Mouse (Mus musculus) adrenal gland (tissue): ENCODE data around the gene Meiob.

ENCODE experiments used
- intact Hi-C: fragments of 180-260 bp; cut with DNase I; formaldehyde crosslinking; loops from one replicate; pipeline ENCODE4 v1.15.1; 2025

Meiob gene

DNA sequence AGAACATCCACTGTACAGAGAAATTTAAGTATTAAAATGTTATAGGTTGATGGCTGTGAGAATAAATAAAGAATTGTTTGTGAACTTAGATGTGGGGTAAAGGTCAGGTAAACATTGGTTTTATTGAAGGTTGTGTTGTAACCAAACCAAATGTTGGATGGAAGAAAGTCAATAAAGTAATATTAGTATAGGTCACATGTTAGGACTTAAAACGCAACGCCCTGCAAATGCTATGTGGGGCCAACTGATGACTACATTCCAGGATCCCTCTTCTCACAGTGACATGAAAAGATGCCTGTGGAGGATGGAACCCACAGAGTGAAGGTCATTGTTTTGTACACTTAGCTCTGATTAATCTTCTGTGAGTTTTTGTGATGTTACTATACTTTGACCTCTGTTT is 15.4 kb downstream of the Meiob start:
- intact Hi-C loops, result loop anchor here (2.0 kb wide), 1 partner anchor 83 kb away; the partner anchor contains the start of gene Msrb1

DNA sequence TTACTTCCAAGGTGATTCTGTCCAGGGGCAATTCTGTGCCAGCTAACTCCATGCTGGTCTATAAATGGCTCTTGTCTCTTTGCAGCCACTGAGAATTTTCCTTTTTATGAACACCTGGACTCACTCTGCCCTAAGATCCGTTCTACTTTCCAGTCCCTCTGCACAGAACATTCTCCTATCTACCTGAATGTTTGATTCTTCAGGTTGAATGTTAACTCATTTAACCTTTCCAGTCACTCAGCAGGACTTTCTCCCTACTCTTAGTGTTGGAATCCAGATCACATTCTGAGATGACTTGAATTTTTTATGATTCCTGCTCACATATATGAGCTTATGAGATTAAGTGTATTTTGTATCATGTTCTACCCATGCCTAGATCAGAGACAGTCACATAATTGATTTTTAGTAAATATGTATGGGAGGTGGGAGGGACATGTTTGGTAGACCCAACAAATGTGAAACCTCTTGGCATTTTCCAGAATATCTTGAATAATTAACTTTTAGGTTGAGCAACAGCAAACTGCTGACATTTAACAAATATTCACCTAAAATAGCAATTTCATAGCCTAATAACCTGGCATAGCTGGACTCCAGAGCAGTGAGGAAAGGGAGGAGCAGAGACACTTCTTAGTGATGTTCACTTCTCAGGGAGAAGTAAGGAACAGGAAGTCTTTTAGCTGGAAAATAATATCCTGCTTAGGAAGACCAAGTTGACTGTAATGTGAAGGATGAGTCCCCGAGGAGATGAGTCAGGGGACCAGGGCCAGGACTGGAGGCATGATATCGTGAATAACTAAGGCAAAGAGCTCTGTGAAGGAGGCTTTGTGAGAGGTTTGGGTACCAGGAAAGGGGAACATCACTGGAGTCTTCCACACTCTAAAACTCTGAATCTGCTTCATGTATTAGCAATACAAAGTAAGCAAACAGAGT is 17.5 kb downstream of the Meiob start:
- intact Hi-C loops, result no loop called here

DNA sequence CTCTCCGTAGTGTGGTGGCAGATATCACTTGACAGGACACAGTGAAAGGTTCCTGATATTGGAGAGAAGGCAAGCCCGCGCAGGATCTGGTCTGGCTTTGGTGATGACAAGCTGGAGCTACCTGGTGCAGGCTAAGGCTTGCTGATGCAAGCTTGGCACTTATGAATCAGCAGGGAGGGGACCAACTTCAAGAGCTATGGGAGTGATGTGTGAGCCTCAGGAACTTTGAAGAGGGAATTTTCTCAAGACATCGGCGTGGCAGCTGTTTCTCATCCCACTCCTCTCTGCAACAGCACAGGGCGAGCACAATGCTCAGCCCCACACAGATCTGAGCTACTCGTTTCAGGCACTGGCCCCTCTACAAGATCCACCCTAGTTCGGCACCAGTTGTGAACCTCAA is 35.8 kb downstream of the Meiob start, which contains the start of gene Hagh:
Hagh (plus strand) TSS at position 302 of the 400 bp plus-strand sequence.
- intact Hi-C loops, result loop anchor here (5.0 kb wide), 1 partner anchor 37 kb away; no protein-coding TSS in a partner anchor

DNA sequence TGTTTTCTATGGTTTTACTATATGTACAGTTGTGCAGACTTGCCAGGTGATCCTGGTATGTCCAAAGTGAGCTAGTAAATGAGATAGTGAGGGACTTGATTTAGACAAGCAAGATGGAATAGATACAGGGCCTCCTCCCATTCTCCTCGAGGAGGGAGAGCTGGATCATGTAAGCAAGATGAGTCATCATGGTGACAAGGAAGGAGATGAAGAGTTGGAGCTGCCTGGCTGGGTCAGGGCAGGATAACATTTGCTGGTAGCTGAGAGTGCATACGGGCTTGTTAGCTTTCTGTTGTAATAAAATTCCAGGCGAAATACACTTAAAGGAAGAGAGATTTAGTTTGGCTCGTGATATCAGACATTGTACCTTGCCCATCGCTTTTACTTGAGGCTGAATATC is 36.3 kb downstream of the Meiob start:
- intact Hi-C loops, result loop anchor here (5.0 kb wide), 1 partner anchor 37 kb away; no protein-coding TSS in a partner anchor

DNA sequence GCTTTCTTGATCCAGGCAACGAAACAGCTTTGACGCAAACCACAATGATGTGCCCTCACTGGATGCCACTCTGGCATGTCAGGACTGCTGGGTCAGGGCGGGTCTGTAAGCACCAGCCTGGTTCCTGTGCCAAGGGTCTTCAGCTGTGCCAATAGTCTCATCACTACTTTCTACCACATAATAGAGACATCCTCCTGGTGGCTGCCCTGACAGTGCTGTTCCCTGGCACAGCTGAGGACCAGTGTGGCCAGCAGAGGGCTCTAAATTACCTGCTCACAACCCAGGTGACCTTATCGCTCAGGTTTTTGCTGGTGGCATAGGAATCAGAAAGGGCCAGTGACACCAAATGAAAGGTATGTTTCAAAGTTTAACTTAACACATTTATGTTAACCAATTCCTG is 37.0 kb downstream of the Meiob start:
- intact Hi-C loops, result loop anchor here (5.0 kb wide), 1 partner anchor 36 kb away; no protein-coding TSS in a partner anchor

DNA sequence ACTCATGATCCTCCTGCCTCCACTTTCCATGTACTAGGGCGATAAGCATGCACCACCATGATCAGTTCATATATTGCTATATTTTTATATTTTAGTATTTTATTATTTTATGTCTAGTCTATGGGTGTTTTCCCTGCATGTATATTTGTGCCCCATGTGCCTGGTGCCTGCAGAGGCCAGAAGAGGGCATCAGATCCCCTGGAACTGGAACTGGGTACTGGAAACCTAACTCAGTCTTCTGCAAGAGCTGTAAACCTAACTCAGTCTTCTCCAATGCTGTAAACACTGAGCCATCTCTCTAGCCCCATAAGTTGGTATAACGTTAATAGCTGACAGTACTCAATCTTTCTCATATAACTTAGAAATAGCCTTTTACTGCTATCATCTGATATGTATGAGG is 38.5 kb downstream of the Meiob start:
- intact Hi-C loops, result loop anchor here (5.0 kb wide), 1 partner anchor 35 kb away; no protein-coding TSS in a partner anchor

DNA sequence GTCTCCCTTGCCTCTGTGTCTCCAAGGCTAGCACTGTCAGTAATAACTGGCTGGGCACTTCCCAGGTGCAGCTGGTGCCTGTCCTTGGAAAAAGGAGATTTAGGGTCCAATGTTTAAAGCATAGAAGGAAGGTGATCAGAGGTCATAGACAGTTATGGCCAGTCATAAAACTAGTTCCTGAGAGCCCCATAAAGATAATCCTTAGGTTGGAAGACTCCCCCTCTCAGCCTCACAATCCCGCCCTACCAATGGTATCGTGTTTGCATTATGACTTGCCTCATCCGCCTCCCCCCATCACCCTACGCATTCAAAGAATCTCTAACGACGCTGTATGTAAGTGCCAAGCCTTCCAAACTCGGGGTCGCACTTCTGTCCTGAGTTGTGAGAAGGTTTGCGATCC is 40.4 kb downstream of the Meiob start:
- intact Hi-C loops, result loop anchor here (5.0 kb wide), 1 partner anchor 33 kb away; no protein-coding TSS in a partner anchor

DNA sequence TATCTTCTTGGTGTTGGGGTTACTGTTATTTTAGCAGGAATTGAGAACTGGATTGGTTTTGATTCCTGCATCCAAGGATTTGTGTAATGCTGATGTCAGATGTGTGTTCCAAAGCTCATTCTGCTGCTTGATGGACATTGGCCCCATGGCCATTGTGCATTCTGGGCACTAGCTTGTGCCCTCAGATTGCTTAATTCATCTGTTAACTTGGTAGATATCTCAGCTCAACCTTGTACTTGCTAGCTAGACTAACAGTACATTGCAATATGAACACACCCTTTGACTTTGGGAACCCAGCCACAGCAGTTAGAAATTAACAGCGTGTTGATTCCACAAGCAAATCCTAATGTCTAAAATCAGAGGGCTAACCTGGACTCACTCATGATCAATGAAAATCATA is 43.3 kb downstream of the Meiob start:
- intact Hi-C loops, result no loop called here

DNA sequence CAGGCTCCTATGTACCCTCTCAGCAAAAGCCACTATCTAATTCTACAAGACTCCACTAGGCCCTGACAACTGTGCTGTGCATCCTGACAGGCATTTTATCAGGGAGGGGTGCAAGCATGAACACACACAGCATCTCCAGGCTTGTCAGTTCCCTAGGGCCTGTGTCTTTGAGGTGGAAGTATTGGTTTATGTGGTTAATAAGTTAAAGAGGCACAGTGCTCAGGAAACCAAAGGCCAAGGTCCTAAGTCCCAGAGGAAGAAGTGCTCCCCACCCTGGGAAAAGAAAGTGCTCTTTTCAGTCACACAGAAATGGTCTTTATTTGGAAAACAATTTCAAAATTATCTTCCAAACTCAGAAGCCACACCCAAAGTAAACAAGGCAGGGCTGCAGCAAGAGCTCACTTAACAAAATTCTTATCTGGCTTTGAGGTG is 44.5 kb downstream of the Meiob start:
- intact Hi-C loops, result no loop called here

DNA sequence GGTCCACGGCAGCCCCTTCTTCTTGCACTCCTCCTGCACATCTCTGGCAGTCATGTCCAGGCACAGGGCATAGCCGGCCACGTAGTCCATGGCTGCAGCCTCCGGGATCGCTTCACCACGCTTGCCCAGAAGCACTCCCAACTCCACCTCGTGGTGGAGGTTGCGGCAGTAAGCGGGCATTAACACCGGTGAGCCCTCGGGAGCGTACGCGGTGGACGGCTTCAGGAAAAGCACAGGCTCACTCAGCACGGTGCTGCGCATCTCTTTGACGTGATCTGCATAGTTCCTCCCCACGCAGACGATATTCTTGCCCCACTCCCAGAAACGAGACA is 45.6 kb downstream of the Meiob start:
- intact Hi-C loops, result loop anchor here (5.0 kb wide), 1 partner anchor 38 kb away; the partner anchor contains the start of genes Nubp2 and Spsb3

DNA sequence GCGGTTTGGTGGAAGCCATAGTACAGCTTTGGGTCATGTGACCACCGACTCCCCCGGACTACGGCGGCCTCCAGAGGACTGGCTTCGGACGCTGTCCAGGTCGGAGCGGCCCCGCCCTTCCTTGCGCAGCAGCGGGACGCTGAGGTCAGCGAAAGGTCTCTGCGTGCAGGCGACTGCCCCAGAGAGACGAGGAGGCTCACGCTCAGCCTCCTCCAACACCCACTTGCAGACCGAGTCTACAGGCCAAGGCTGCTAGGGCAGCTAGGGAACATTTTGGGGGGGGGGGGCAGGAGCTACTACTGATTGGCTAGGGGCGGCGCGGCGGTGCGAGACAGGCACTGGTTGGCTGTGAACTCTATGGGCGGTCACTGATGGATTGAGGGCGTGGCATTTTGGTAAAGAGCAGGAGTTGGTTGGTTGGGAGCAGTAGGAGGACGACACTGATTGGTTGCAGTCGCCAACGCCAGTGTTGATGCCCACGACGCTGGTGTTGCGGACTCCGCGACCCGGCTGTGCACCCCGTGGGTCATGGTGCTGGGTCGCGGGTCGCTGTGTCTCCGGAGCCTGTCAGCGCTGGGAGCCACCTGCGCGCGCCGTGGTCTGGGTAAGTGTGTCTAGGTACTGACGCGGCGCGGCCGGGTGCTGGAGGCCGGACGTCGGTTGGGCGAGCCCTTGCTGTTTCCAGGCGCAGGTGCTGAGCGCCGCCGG is 46.1 kb downstream of the Meiob start, which contains the start of gene Fahd1:
Fahd1 (minus strand) TSS at position 300 of the 708 bp plus-strand sequence.
- intact Hi-C loops, result loop anchor here (5.0 kb wide), 1 partner anchor 37 kb away; the partner anchor contains the start of genes Nubp2 and Spsb3

DNA sequence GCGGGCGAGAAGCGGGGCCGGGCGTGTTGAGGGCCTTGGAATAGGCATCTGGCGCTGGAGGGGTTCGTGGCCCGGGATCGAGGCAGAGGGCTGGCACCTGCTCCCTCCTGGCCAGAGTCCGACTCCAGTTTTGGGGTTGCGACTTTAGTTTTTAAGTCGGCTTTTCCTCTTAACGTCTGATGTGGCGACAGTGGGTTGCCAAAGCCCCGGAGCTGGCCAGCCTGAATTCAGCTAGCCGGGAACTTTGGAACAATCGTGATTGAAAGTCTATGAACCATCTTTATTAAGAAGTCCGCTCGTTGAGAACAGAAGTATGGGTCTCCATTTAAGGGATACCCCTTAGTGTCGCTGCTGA is 46.7 kb downstream of the Meiob start:
- intact Hi-C loops, result loop anchor here (5.0 kb wide), 1 partner anchor 37 kb away; the partner anchor contains the start of genes Nubp2 and Spsb3

DNA sequence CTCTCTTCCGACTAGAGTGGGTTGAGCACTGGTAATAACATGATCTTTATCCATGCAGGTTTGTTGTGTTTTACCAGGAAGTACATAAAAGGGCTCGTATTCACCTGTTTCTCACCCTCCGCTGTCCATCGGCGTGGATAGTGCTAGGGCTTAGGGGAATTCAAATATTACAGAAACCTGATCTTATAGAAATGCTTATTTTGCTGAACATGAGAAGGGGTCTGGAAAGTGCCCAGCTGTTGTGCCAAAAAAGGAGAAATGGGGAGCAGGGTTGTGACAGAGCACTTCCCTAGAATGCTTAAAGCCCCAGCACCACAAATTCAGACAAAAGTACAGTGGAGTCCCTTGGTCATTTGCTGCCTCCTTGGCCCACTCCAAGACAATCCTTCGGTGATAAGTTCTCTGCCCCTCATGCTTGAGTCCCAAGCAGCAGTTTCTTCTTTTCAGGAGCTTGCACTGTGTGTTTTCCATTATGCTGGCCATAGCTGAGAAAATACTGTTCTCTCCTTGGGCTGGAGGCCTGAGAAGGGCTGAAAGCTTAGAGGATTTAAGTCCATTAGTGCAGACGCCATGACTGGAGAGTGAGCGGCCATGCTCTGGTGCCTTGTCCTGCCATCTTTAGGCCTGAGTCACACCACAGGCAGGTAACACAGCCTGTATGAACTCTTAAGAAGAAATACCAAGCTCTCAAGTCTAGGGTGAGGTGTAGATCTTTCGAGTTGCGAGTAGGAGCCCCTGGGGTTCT is 47.5 kb downstream of the Meiob start:
- intact Hi-C loops, result loop anchor here (5.0 kb wide), 1 partner anchor 36 kb away; the partner anchor contains the start of genes Nubp2 and Spsb3

DNA sequence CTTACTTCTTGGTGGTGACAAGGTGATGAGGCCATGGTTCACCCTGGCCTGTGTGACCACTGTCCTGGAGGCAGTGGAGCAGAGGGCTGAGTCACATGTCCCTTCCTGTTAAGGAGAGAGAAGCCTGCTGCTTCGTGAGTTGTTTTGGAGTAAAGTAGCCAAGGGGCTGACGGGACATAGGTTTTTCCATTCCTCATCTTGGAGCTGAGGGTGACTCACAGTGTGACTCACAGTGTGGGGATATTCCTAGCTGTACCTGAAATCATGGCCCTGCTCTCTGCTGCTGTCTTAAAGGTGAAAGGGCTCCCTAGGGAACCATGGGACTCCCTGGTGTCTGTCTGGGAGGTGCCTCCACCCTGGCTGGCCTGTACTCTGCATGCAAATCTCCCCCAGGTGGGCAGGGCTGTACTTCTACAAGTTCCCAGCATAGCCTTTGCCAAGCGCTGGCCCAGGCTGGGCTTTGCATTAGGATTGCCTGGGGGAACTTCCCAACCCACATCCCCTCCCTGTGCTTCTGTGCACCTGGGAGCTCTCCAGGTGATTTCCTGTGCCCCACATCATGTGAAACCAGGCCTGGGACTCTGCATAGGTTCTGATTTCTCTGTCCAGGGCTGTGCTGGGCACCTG is 51.9 kb downstream of the Meiob start:
- intact Hi-C loops, result no loop called here

DNA sequence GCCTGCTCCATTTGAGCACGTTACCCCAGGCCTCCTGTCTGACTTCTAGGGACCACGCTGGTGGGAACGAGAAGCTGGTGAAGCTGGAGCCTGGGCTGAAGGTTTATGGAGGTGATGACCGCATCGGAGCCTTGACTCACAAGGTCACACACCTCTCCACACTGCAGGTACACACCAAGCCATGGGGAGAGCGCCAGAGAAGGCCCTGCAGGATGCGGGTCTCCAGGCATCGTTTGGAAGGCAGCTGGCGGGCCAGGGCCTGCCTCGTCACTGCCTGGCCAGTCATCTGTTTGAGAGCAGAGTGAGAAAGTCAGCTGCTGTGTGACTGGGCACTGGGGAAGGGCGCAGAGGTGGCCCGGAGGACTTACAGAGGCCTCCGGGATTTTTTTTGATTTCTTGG is 52.5 kb downstream of the Meiob start:
- intact Hi-C loops, result no loop called here

DNA sequence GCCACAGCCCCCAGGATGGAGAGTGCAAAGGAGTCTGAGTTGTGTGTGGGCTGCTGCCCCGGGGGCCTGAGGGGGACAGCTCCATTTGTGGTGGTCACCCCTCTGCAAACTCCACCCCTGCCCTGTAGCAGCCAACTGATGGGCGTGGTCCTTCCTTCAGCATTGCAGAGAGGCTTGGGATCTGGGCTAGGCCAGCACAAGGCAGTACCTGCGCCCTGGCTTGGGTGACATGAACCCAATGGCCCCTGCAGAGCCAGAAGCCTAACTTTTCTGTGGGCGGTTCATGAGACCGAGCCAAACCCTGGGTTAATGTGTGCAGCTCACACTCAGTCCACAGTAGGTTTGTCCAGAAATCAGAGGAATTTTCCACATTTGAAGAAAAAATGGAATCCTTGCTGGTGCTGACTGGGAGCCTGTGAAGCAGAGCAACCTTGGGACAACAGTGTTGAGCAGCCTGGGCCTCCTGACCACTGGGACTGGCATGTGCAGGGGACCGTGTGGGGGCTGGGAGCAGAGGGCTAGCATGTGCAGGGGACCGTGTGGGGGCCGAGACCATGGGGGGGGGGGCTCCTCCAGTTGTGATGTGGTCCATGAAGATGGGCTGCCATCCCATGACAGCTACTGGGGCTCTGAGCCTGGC is 53.9 kb downstream of the Meiob start:
- intact Hi-C loops, result no loop called here

DNA sequence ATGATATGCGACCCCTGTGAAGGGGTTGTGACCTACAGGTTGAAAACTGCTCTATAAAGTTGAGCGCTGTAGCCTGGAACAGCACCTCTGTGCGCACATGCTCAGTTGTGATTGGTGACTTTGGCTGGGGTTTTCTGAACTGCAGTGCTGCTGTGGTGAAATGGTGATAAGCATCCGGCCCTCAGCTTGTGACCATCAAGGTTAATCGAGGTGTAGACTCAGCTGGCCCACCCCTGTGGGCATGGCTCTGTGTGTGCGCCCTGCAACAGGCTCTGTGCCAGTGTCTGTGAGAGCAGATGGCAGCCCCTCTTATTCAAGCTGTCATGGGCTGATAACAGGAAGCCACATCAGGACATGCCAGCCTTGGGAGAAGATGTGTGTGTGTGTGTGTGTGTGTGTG is 54.9 kb downstream of the Meiob start:
- intact Hi-C loops, result no loop called here

DNA sequence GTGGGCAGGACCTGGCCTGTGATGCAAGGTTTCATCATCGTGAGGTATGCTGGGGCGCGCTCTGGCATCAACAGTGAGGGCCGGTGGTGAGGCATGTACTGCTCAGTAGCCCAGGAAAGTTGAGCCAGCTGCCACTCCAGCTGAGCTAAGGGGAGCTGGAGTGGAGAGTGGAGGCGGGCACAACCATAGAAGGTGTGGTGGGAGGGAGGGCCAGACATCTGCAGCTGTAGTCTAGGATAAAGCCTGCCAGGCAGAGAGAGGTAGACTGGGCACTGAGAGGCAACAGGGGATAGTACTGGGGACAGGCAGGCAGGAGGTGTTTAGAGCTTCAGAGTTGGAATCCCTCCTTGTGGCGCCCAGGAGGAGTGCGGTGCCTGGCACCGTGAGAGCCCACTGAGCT is 56.0 kb downstream of the Meiob start:
- intact Hi-C loops, result no loop called here

DNA sequence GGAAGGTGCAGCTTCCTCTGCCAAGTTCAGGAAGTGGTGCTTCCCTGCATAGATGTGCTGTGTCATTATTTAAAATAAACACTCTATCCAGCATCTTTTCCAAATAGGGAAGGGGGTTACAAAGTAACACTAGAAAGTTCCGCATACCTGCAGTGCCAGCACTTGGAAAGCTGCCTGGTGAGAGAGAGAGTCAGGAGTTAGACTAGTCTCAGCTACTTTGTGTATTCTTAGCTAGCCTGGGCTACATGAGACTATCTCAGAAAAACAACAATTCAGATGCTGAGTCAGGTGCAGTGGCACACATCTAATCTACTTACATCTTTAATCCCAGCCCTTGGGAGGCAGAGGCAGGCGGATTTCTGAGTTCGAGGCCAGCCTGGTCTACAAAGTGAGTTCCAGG is 57.7 kb downstream of the Meiob start:
- intact Hi-C loops, result no loop called here

DNA sequence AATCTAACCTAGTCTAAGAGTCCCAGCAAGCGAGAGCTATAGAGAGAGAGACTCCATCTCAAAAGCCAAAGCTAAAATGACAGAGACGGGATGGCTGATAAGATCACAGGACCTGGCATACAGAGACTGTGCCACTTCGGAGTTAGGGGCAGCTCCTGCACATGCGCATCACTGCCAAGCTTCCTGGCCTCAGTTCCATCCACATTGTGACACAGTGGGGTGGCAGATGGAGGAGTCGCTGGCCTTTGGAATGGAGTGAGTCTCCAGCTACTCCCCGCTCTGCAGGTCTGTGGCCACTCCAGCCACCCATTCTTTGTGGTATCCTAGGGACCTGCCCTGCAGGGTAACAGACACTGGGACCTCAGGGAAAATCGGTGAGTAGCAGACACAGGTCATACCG is 61.7 kb downstream of the Meiob start, which contains the start of gene Igfals:
Igfals (plus strand) TSS at position 222 of the 400 bp plus-strand sequence.
- intact Hi-C loops, result no loop called here
